Mouse (Mus musculus): ENCODE data around the gene Cyp4f13. TPM values are rescaled to one million over a fixed set of nuclear protein-coding genes. Genes with fewer than 3 reads are reported as not detected.

The Cyp4f13 gene
- total RNA-seq (2012; rRNA removed): 15.2 and 28.9 TPM in 2 replicates

DNA sequence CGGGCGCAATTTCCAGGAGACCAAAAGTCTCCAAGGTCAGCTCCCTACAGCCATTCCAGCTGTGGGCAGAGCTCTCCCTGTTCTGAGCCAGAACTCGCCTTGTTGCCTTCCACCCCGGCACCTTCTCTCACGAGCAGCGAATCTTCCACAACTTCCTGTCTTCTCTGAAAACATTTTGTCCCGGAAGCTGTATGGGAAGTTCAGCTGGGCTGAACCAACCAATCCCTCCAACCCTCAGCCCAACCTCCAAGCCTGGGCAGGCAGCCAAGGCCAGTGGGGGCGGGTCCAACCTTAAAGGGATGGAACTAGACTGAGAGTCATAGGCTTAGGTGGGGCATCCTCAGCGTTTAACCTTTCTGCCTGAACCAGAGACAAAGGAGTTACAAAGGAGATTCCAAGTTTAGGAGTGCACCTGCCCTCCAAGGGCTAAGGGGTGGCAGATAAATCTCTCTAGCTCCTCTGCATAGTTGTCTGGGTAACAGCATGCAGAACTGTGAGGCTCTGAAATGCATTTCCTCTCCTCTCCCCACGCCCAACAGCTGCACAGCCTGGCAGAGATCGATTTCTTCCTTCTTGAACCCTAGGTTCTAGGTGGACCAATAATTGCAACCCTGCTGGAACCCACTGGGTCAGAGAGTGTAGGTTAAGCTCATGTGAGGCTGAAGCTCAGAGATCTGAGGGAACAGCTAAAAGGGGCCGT, at the start of gene Cyp4f13:
Cyp4f13 (minus strand) TSS at position 188 of the 700 bp plus-strand sequence.
- peak within 1 kb of the TSS; percentile 62 to 92 for H3K4me3 ChIP-seq (ENCODE audit: insufficient read depth in 1 of 2, low read depth in 1 of 2, low read length in 2 of 2, poor library complexity in 1 of 2, severe bottlenecking in 1 of 2)
- no peaks in the 10 kb centered on the region for H3K36me3 ChIP-seq (ENCODE audit: control insufficient read depth, insufficient read depth, low read length, poor library complexity, severe bottlenecking)
- peak; percentile 94 for DNase-seq (ENCODE audit: low read depth, low spot score)
- TF ChIP-seq MAFK (IDR thresholded peaks at IDR 0.05; ENCODE audit: insufficient read depth, low read depth, low read length): no peak
- TF ChIP-seq ZC3H11A (IDR thresholded peaks at IDR 0.05; ENCODE audit: borderline replicate concordance, low read depth, low read length): no peak
- no peak for TF ChIP-seq ZNF384 (IDR thresholded peaks at IDR 0.05; ENCODE audit: low read depth, low read length)
- TF ChIP-seq CHD2 (IDR thresholded peaks at IDR 0.05; ENCODE audit: low read depth, low read length): no peak
- no peak for TF ChIP-seq HCFC1 (IDR thresholded peaks at IDR 0.05; ENCODE audit: borderline replicate concordance, insufficient read depth, low read length)
- H3K4me1 ChIP-seq (ENCODE audit: control insufficient read depth in 2 of 2, insufficient read depth in 2 of 2, low read length in 2 of 2, poor library complexity in 1 of 2): peaks cover 0 to 11% of the 10 kb centered on the region in 2 experiments; a peak in 2 of 4 replicates
- no peaks in the 10 kb centered on the region for H3K9me3 ChIP-seq (ENCODE audit: control insufficient read depth, insufficient read depth, low read depth, low read length)
- in situ Hi-C loops (cut with MboI; ENCODE audit: low sequenced_read_pairs in 2 of 2, unreplicated experiment in 2 of 2): no loop called here
- peak within 1 kb of the TSS; percentile 29; the same call in 1 of the 2 replicates for H3K27ac ChIP-seq (ENCODE audit: insufficient read depth, low read depth, low read length, poor library complexity, severe bottlenecking)
- H3K9ac ChIP-seq (ENCODE audit: insufficient read depth, low read depth, low read length, poor library complexity, severe bottlenecking): peak within 1 kb of the TSS; percentile 66

DNA sequence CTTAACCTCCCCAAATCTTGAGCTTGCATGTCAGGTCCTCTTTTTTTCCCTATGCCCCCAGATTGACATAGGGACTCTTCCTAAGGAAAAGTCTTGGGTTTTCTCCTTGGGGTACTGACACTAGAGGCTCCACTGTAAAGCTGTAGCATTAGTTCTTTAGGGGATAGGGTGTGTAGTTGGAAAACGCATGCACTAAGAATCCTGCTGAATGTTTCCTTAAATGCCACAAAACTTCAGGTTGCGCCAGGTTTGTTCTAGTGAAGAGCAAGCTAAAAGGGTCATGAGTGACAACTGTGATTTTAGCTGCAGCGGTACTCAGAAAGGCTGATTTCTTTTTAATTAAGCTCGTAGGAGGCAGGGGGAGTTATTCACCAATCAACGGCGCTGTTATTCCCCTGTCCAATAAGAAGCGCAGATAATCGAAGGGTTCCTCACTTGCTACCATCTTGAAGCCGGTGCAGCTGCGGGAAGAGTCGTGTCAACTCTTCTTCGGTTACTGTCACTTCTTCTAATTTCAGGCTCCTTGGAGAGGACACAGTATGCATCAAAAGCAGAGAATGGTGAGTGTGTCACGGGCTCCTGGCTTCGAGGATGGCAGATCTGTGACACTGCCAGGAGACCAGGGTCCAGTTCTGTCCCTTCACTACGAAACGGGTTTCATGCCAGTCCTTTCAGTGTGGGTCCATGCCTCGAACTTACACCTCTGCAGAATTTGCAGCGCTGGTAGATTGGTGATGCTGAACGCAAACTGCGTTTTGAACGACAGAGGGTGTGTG, 45.7 kb upstream of the Cyp4f13 start, which contains the start of gene Zfp952:
Zfp952 (plus strand) TSS at position 431 of the 776 bp plus-strand sequence.
- peaks cover 0 to 4% of the 10 kb centered on the region in 2 experiments; a peak in 1 of 4 replicates for H3K4me1 ChIP-seq (ENCODE audit: control insufficient read depth in 2 of 2, insufficient read depth in 2 of 2, low read length in 2 of 2, poor library complexity in 1 of 2)
- H3K9ac ChIP-seq (ENCODE audit: insufficient read depth, low read depth, low read length, poor library complexity, severe bottlenecking): peak within 1 kb of the TSS; percentile 87
- TF ChIP-seq MAFK (IDR thresholded peaks at IDR 0.05; ENCODE audit: insufficient read depth, low read depth, low read length) (no peak), ZNF384 (IDR thresholded peaks at IDR 0.05; ENCODE audit: low read depth, low read length) (no peak), ZC3H11A (IDR thresholded peaks at IDR 0.05; ENCODE audit: borderline replicate concordance, low read depth, low read length) (no peak), HCFC1 (IDR thresholded peaks at IDR 0.05; ENCODE audit: borderline replicate concordance, insufficient read depth, low read length) (peak; percentile 76), CHD2 (IDR thresholded peaks at IDR 0.05; ENCODE audit: low read depth, low read length) (peak; percentile 89)
- in situ Hi-C loops (cut with MboI; ENCODE audit: low sequenced_read_pairs in 2 of 2, unreplicated experiment in 2 of 2): no loop called here
- H3K4me3 ChIP-seq (ENCODE audit: insufficient read depth in 1 of 2, low read depth in 1 of 2, low read length in 2 of 2, poor library complexity in 1 of 2, severe bottlenecking in 1 of 2): peak within 1 kb of the TSS; percentile 88 to 98
- no peaks in the 10 kb centered on the region for H3K9me3 ChIP-seq (ENCODE audit: control insufficient read depth, insufficient read depth, low read depth, low read length)
- DNase-seq (ENCODE audit: low read depth, low spot score): peak; percentile 77
- H3K36me3 ChIP-seq (ENCODE audit: control insufficient read depth, insufficient read depth, low read length, poor library complexity, severe bottlenecking): no peaks in the 10 kb centered on the region
- peak within 1 kb of the TSS; percentile 27; the same call in 1 of the 2 replicates for H3K27ac ChIP-seq (ENCODE audit: insufficient read depth, low read depth, low read length, poor library complexity, severe bottlenecking)

DNA sequence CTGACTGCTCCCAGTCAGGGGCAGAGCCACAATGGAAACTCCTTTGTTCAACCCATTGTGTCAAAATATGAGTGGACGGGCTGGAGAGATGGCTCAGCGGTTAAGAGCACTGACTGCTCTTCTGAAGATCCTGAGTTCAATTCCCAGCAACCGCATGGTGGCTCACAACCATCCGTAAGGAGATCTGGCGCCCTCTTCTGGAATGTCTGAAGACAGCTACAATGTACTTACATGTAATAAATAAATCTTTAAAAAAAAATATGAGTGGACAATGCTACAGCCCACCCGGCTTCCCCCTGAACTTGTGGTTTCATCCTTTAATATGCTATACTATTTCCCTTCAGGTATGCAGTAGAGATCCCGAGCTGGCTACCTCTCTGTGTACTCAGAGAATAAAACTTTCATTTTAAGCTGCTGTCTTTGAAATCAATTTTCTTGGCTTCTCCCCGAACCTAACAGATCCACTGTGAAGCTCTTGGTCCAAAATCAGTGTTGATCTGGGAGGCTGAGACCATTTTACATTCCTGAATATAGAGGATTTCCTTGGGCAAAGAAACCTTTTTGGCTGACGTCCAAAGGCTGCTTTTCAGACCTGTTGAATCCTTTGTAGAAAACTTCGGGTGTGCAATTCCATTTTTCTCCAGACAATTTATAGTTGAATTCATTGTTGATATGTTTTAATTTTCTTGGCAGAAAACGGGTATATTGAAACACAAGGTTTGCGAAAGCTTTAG, 44.9 kb upstream of the Cyp4f13 start:
- Histone ChIP-seq H3K9me3 (ENCODE audit: control insufficient read depth, insufficient read depth, low read depth, low read length) (no peaks in the 10 kb centered on the region), H3K4me3 (ENCODE audit: insufficient read depth in 1 of 2, low read depth in 1 of 2, low read length in 2 of 2, poor library complexity in 1 of 2, severe bottlenecking in 1 of 2) (peak overlapping the region in 1 of 2 experiments; percentile 98; a peak in 2 of 4 replicates), H3K4me1 (ENCODE audit: control insufficient read depth in 2 of 2, insufficient read depth in 2 of 2, low read length in 2 of 2, poor library complexity in 1 of 2) (peaks cover 0 to 4% of the 10 kb centered on the region in 2 experiments; a peak in 1 of 4 replicates), H3K9ac (ENCODE audit: insufficient read depth, low read depth, low read length, poor library complexity, severe bottlenecking) (no peak overlapping the region), H3K27ac (ENCODE audit: insufficient read depth, low read depth, low read length, poor library complexity, severe bottlenecking) (no peak overlapping the region), H3K36me3 (ENCODE audit: control insufficient read depth, insufficient read depth, low read length, poor library complexity, severe bottlenecking) (no peaks in the 10 kb centered on the region)
- in situ Hi-C loops (cut with MboI; ENCODE audit: low sequenced_read_pairs in 2 of 2, unreplicated experiment in 2 of 2): no loop called here
- DNase-seq (ENCODE audit: low read depth, low spot score): peak; percentile 22
- TF ChIP-seq CHD2 (IDR thresholded peaks at IDR 0.05; ENCODE audit: low read depth, low read length) (no peak), MAFK (IDR thresholded peaks at IDR 0.05; ENCODE audit: insufficient read depth, low read depth, low read length) (no peak), ZNF384 (IDR thresholded peaks at IDR 0.05; ENCODE audit: low read depth, low read length) (no peak), HCFC1 (IDR thresholded peaks at IDR 0.05; ENCODE audit: borderline replicate concordance, insufficient read depth, low read length) (no peak), ZC3H11A (IDR thresholded peaks at IDR 0.05; ENCODE audit: borderline replicate concordance, low read depth, low read length) (no peak)

DNA sequence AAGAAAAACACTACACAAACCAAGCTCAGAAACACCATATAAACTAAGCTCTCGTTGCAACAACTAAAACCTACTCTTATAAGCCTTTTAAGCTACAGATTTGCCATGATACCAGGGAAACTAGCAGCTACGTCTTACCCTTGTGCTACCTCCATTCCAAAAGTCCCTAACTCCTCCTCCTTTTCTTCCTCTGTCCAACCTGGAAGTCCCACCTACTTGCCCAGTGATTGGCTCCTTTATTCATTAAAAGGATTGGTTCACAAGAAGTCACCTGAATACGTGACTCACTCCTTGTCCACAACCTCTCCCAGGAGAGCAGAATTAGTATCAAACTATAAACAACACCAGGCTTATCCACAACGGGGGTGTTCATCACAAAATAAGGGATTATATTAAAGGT, 39.1 kb upstream of the Cyp4f13 start:
- H3K36me3 ChIP-seq (ENCODE audit: control insufficient read depth, insufficient read depth, low read length, poor library complexity, severe bottlenecking): no peaks in the 10 kb centered on the region
- no peak overlapping the region for H3K27ac ChIP-seq (ENCODE audit: insufficient read depth, low read depth, low read length, poor library complexity, severe bottlenecking)
- peak overlapping the region in 1 of 2 experiments; percentile 68; a peak in 2 of 4 replicates for H3K4me3 ChIP-seq (ENCODE audit: insufficient read depth in 1 of 2, low read depth in 1 of 2, low read length in 2 of 2, poor library complexity in 1 of 2, severe bottlenecking in 1 of 2)
- no peaks in the 10 kb centered on the region for H3K9me3 ChIP-seq (ENCODE audit: control insufficient read depth, insufficient read depth, low read depth, low read length)
- H3K9ac ChIP-seq (ENCODE audit: insufficient read depth, low read depth, low read length, poor library complexity, severe bottlenecking): no peak overlapping the region
- no peaks in the 10 kb centered on the region for H3K4me1 ChIP-seq (ENCODE audit: control insufficient read depth in 2 of 2, insufficient read depth in 2 of 2, low read length in 2 of 2, poor library complexity in 1 of 2)
- DNase-seq (ENCODE audit: low read depth, low spot score): no peak
- no peak for TF ChIP-seq ZC3H11A (IDR thresholded peaks at IDR 0.05; ENCODE audit: borderline replicate concordance, low read depth, low read length)
- in situ Hi-C loops (cut with MboI; ENCODE audit: low sequenced_read_pairs in 2 of 2, unreplicated experiment in 2 of 2): no loop called here

All from ES-E14 (cell line).